Mouse (Mus musculus) kidney, embryonic 15.5 days (tissue): ENCODE measurements around the gene Nav3. TPM values are rescaled to one million over a fixed set of nuclear protein-coding genes. Genes with fewer than 3 reads are reported as not detected.
"Not testable (repeated sequence)": the region's sequence is repeated elsewhere in the genome, so short reads cannot be mapped to it uniquely, and the experiment has no call there.

Source experiments
- ATAC-seq: fragments of 200-750 bp; cut with Nextera tagmentation; replicated peaks from 2 replicates; pipeline ENCODE4 v1.8.0; 2017; ENCODE audit warnings: moderate TSS enrichment; ENCODE audit not compliant: low FRiP score
- H3K27ac ChIP-seq: fragments of 300-500 bp; sonication (generic); 2 replicates; pipeline ENCODE4 v1.5.1; 2015; ENCODE audit warnings: mild to moderate bottlenecking, inconsistent platforms
- H3K27me3 ChIP-seq: fragments of 300-500 bp; sonication (generic); 2 replicates; pipeline ENCODE4 v1.6.1; 2015; ENCODE audit warnings: inconsistent platforms
- H3K36me3 ChIP-seq: fragments of 300-500 bp; sonication (generic); 2 replicates; pipeline ENCODE4 v1.6.1; 2015; ENCODE audit warnings: inconsistent platforms
- H3K4me1 ChIP-seq: fragments of 300-500 bp; sonication (generic); 2 replicates; pipeline ENCODE4 v1.6.1; 2015; ENCODE audit warnings: inconsistent platforms
- H3K4me2 ChIP-seq: fragments of 300-500 bp; sonication (generic); 2 replicates; pipeline ENCODE4 v1.6.1; 2015; ENCODE audit warnings: moderate library complexity, mild to moderate bottlenecking, inconsistent platforms
- H3K4me3 ChIP-seq: fragments of 300-500 bp; sonication (generic); replicated peaks from 2 replicates; pipeline ENCODE4 v1.5.1; 2015; ENCODE audit warnings: mild to moderate bottlenecking, inconsistent platforms
- H3K9ac ChIP-seq: fragments of 300-500 bp; sonication (generic); 2 replicates; pipeline ENCODE4 v1.6.1; 2015; ENCODE audit warnings: mild to moderate bottlenecking, inconsistent platforms
- H3K9me3 ChIP-seq: fragments of 300-500 bp; sonication (generic); replicated peaks from 2 replicates; pipeline ENCODE4 v1.6.1; 2016; ENCODE audit warnings: inconsistent platforms
- WGBS: fragments of 180-500 bp; shearing (Covaris S2); methylation state at CpG from one replicate; pipeline ENCODE4 v1.1.7; 2015; ENCODE audit warnings: mixed read lengths; 5-methylcytosine and 5-hydroxymethylcytosine counted together
- polyA plus RNA-seq: library from polyadenylated mRNA; unstranded; fragments of >200 nt; fragmentation: Nextera tagmentation; extraction: Ambion mirVana; gene quantifications from 2 replicates; pipeline ENCODE4 v1.2.1, GENCODE M21; 2015

Nav3 gene
- polyA plus RNA-seq, 1 experiment from 2014 or later, result 4.6 TPM

GRCm38 (mm10) chr10:110102231-110102630 lies 353.8 kb downstream of the Nav3 start:
- Histone ChIP-seq H3K9me3 (no peaks in the 10 kb centered on the region), H3K4me2 (no peak overlapping the region), H3K27ac (no peak overlapping the region), H3K4me3 (no peak overlapping the region), H3K27me3 (no peaks in the 10 kb centered on the region), H3K36me3 (no peaks in the 10 kb centered on the region), H3K4me1 (no peaks in the 10 kb centered on the region), H3K9ac (no peak overlapping the region)
- WGBS, result 53% methylated on average over 4 of the region's 4 CpGs
- ATAC-seq, result no peak

DNA sequence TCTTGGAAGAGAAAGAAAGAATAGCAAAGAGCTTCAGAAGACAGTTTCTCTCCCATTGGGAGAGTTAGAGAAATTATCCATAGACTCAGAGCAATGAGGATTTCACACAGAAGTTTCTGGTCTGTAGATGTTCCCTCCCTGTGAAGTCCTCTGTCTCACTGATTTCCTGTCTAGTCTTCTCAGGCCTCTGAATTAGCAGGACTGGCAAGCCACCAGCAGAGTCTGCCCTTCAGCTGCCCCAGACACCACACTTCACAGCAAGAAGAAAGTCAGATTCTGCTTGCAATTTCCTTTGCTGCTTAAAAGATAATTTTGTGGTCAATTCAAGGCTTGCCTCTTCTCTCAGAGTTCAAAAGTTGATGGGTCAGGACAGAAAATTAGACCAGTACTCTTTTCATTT lies 361.6 kb downstream of the Nav3 start:
- ATAC-seq, result peak; percentile 54; the same call in 1 of the 2 replicates
- peaks cover 3% of the 10 kb centered on the region; the same call in 1 of the 2 replicates for H3K4me1 ChIP-seq
- H3K36me3 ChIP-seq, result no peaks in the 10 kb centered on the region
- H3K9ac ChIP-seq, result no peak overlapping the region
- H3K27ac ChIP-seq, result no peak overlapping the region
- no peaks in the 10 kb centered on the region for H3K27me3 ChIP-seq
- H3K4me3 ChIP-seq, result no peak overlapping the region
- H3K9me3 ChIP-seq, result no peaks in the 10 kb centered on the region
- no peak overlapping the region for H3K4me2 ChIP-seq

- Histone ChIP-seq H3K36me3 (no peaks in the 10 kb centered on the region), H3K27me3 (no peaks in the 10 kb centered on the region), H3K9me3 (no peaks in the 10 kb centered on the region), H3K4me2 (no peak overlapping the region), H3K4me1 (no peaks in the 10 kb centered on the region), H3K27ac (no peak overlapping the region), H3K4me3 (no peak overlapping the region), H3K9ac (no peak overlapping the region)
- WGBS, result 78% methylated on average over 5 of the region's 5 CpGs
- no peak for ATAC-seq
These were observed 367.5 kb downstream of the Nav3 start for GRCm38 (mm10) chr10:110088444-110089061.

DNA sequence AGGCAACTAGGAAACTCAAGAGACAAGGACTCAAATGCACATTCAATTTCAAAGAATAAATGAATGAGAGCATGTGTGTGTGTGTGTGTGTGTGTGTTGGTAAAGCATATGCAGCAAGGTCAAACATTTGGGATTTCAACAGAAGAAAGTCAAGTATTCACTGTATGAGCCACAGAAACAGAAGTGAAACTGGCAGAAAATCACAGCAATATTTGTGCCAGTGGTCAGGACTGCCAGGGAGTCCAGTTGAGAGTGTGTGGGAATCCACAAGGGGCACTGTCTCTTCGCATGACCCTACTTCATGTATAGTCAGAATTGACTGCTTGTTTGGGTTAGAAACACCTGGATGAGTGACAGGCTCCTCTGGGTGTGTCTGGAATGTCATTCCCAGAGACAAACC lies 370.1 kb downstream of the Nav3 start:
- no peaks in the 10 kb centered on the region for H3K27me3 ChIP-seq
- 0 out of 2 replicates have a peak, but pooled peaks have one; percentile 66 for ATAC-seq
- H3K27ac ChIP-seq, result no peak overlapping the region
- H3K4me1 ChIP-seq, result no peaks in the 10 kb centered on the region
- H3K9ac ChIP-seq, result no peak overlapping the region
- no peak overlapping the region for H3K4me2 ChIP-seq
- H3K4me3 ChIP-seq, result no peak overlapping the region
- 70% methylated on average over 1 of the region's 1 CpGs for WGBS
- no peaks in the 10 kb centered on the region for H3K36me3 ChIP-seq
- H3K9me3 ChIP-seq, result no peaks in the 10 kb centered on the region

- 0 out of 2 replicates have a peak, but pooled peaks have one; percentile 60 for ATAC-seq
- H3K27me3 ChIP-seq, result no peaks in the 10 kb centered on the region
- H3K9me3 ChIP-seq, result no peaks in the 10 kb centered on the region
- no peak overlapping the region for H3K27ac ChIP-seq
- H3K4me1 ChIP-seq, result no peaks in the 10 kb centered on the region
- no peak overlapping the region for H3K4me3 ChIP-seq
- H3K4me2 ChIP-seq, result no peak overlapping the region
- WGBS, result 8% methylated on average over 5 of the region's 5 CpGs
- no peak overlapping the region for H3K9ac ChIP-seq
- no peaks in the 10 kb centered on the region for H3K36me3 ChIP-seq
These were observed 370.8 kb downstream of the Nav3 start for GRCm38 (mm10) chr10:110085156-110085555.

DNA sequence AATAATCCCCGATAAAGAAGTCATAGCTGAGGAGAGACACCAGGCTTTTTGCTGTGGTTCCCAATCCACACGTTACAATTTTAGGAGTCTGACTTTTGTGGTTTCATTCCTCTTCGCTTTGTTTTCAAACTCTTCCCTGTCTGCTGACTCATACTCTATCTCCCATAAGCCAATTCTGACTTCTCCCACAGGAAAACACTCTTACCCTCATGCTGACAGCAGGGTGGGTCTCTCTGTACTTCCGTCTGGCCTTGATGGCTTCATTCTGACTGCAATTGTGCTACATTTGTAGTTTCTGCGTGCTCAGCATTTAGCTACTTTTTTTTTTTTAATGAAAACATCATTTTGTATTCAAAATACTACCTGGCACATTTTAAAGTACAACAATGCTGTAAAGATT lies 379.4 kb downstream of the Nav3 start:
- no peak overlapping the region for H3K27ac ChIP-seq
- no peak overlapping the region for H3K4me3 ChIP-seq
- no peak overlapping the region for H3K9ac ChIP-seq
- no peak for ATAC-seq
- H3K9me3 ChIP-seq, result no peaks in the 10 kb centered on the region
- H3K4me1 ChIP-seq, result no peaks in the 10 kb centered on the region
- H3K4me2 ChIP-seq, result no peak overlapping the region
- no peaks in the 10 kb centered on the region for H3K27me3 ChIP-seq
- no peaks in the 10 kb centered on the region for H3K36me3 ChIP-seq
- WGBS, result 81% methylated on average over 5 of the region's 5 CpGs

DNA sequence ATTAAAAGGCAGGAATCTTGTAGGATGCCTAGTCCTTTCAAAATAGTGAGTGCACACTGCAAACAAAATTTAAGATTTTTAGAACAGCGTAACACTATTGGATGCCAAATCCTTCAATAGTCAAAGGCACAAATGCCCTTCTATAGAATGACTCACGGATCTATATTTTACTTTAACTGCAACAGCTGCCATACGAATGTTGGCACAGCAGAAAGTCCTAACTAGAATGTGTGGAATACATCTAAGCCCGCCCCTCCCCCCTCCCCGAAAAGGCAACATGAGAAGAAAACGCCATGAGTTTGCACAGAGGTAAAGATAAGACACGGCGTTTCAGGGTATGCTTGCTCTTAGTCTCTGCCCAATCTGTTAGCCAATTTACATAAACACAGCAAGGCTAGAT lies 383.6 kb downstream of the Nav3 start:
- H3K9ac ChIP-seq, result no peak overlapping the region
- no peak overlapping the region for H3K27ac ChIP-seq
- no peak overlapping the region for H3K4me2 ChIP-seq
- no peak overlapping the region for H3K4me3 ChIP-seq
- H3K4me1 ChIP-seq, result no peaks in the 10 kb centered on the region
- H3K36me3 ChIP-seq, result no peaks in the 10 kb centered on the region
- no peaks in the 10 kb centered on the region for H3K9me3 ChIP-seq
- 85% methylated on average over 8 of the region's 8 CpGs for WGBS
- H3K27me3 ChIP-seq, result no peaks in the 10 kb centered on the region
- no peak for ATAC-seq

GRCm38 (mm10) chr10:110061166-110061565 lies 394.8 kb downstream of the Nav3 start:
- WGBS, result 60% methylated on average over 5 of the region's 5 CpGs
- ATAC-seq, result no peak

GRCm38 (mm10) chr10:110037547-110037946 lies 418.5 kb downstream of the Nav3 start:
- Histone ChIP-seq H3K9me3 (no peaks in the 10 kb centered on the region), H3K36me3 (no peaks in the 10 kb centered on the region), H3K27me3 (no peaks in the 10 kb centered on the region), H3K4me2 (no peak overlapping the region), H3K4me1 (no peaks in the 10 kb centered on the region), H3K4me3 (no peak overlapping the region), H3K9ac (no peak overlapping the region), H3K27ac (no peak overlapping the region)
- no peak for ATAC-seq
- 67% methylated on average over 4 of the region's 4 CpGs for WGBS

More at GRCm38 (mm10) chr10:110061166-110061565, 394.8 kb downstream of the Nav3 start:
- H3K36me3 ChIP-seq, result no peaks in the 10 kb centered on the region
- no peaks in the 10 kb centered on the region for H3K9me3 ChIP-seq
- H3K27ac ChIP-seq, result no peak overlapping the region
- no peaks in the 10 kb centered on the region for H3K4me1 ChIP-seq
- no peak overlapping the region for H3K4me3 ChIP-seq
- no peak overlapping the region for H3K4me2 ChIP-seq
- H3K27me3 ChIP-seq, result no peaks in the 10 kb centered on the region
- H3K9ac ChIP-seq, result no peak overlapping the region

- Histone ChIP-seq H3K4me2 (no peak overlapping the region), H3K9ac (no peak overlapping the region), H3K4me3 (no peak overlapping the region), H3K36me3 (no peaks in the 10 kb centered on the region), H3K27ac (no peak overlapping the region), H3K9me3 (no peaks in the 10 kb centered on the region), H3K4me1 (no peaks in the 10 kb centered on the region), H3K27me3 (no peaks in the 10 kb centered on the region)
- WGBS, result 62% methylated on average over 7 of the region's 7 CpGs
- ATAC-seq, result no peak
These were observed 421.4 kb downstream of the Nav3 start for GRCm38 (mm10) chr10:110034582-110035099.

- H3K9me3 ChIP-seq, H3K4me3 ChIP-seq, H3K27ac ChIP-seq, H3K9ac ChIP-seq, ATAC-seq, H3K4me1 ChIP-seq, H3K36me3 ChIP-seq, H3K27me3 ChIP-seq, H3K4me2 ChIP-seq: not testable (repeated sequence)
- WGBS, result 75% methylated on average over 2 of the region's 2 CpGs
These were observed 431.1 kb downstream of the Nav3 start for GRCm38 (mm10) chr10:110024897-110025296.

DNA sequence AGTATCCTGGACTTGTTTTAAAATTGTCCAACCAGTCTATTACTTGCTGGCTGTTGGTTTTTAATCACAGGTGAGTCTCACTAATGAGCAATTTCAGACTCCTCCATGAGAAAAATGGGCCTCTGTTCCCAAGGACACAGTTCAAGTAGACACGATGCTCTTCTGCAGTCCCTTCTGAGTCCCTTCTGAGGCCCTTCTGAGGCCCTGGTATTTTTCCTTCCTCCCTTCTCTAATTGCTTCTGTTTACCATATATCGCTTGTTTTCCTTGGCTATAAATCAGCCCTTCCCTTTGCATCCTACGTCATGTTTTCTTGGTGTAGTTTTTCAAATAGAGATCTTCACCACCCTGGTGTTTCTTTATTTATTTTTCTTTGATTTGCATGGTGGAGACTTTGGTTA lies 433.9 kb downstream of the Nav3 start:
- WGBS, result 23% methylated on average over 3 of the region's 3 CpGs
- ATAC-seq, result peak; percentile 56; the same call in 1 of the 2 replicates
- no peaks in the 10 kb centered on the region for H3K4me1 ChIP-seq

More for the DNA sequence above, 433.9 kb downstream of the Nav3 start:
- Histone ChIP-seq H3K9ac (no peak overlapping the region), H3K36me3 (no peaks in the 10 kb centered on the region), H3K27ac (no peak overlapping the region), H3K4me3 (no peak overlapping the region), H3K9me3 (no peaks in the 10 kb centered on the region), H3K4me2 (no peak overlapping the region), H3K27me3 (no peaks in the 10 kb centered on the region)
